Mouse (Mus musculus): Measurements from ENCODE around the gene Rps3a1. TPM values are rescaled to one million over a fixed set of nuclear protein-coding genes. Genes with fewer than 3 reads are reported as not detected.

The Rps3a1 gene
- 100 to 1,000 TPM; 339 to 380 TPM for total RNA-seq (2021)

DNA sequence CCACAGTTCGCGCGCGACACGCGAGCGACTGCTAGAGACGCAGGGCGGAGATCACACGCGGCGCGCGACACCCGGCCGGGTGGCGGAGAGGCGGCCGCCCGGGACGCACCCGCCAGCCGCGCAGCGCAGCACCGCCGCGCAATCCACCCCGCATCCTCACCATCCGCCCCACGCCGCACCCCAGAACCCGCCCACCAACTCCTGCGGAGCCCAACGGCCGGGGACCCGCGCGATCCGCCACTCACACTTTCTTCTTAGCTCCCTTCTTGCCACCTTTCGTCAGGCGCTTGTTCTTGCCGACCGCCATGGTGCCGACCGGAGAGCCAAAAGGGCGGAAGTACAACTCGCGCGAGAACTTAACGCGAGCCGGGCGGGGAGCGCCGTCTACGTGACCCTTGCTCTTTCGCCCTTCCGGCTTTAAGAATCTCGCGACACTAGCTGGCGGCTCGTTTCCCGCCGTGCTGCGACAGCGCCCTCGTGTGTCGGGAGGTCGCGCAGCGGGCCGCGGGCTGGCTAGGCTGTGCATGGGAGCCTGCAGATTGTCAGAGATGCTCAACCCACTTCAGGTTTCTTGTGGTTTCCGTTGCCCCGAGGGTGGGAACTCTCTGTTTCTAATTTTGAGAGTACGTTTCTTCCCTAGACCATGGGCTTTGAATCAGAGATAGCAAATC is at the start of gene Rps3a1:
TSS of gene Rps3a1 (minus strand) at position 440 of the 671 bp plus-strand sequence.
- DNase-seq (ENCODE audit: low spot score in 2 of 2), result peak; percentile 99
- intact Hi-C loops (cut with DNase I), result loop anchor here (2.0 to 10.0 kb wide), 2 partner anchors 82 to 568 kb away; partner anchors contain the start of genes Gatb and Lrba

DNA sequence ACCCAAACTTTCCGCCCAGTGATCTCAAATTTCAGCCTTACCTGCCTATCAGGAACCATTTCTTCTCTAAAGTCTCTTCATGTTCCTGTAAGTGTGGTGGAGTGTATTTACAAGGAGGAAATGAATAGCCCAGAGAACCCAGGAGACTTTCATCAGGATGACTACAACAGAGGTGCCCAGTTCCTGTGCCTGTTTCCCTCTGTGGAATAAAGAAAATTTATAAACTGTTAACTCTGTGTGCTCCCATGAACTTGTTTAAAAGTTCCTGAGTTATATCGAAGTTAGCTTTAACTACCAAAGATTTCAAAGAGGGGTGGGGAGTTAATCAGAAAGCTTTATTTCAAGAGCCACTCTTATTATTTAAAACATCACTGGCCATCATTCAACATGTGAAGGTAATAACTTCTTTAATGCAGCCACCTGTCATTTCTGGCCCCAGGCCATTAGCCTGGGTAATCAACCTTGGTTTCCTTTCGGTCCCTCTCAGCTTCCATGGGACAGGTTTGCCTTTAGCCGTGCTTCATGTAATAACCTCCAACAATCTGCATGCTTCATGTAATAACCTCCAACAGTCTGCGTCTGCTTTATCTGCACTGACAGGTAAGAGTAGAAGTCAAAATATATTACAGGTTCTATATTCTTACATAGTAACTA is 45.4 kb upstream of the Rps3a1 start:
- intact Hi-C loops (cut with DNase I), result no loop called here

DNA sequence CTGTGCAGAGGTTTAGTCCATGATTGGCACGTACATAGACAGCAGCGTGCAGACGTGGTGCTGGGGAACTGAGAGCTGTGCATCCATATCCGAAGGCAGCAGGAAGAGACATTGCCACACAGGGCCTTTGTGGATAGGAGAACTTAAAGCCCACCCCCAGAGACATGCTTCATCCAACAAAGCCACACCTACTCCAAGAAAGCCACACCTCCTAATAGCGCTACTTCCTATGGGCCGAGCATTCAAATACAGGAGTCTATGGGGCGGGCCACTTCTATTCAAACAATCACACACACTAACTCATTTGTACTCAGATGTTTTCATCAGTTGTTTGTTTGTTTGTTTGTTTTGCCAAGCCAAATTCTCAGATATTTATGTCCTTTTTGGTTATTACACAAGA is 42.0 kb upstream of the Rps3a1 start:
- DNase-seq (ENCODE audit: low spot score in 2 of 2), result no peak
- intact Hi-C loops (cut with DNase I), result no loop called here

More for the DNA sequence above, 45.4 kb upstream of the Rps3a1 start:
- DNase-seq (ENCODE audit: low spot score in 2 of 2), result no peak

DNA sequence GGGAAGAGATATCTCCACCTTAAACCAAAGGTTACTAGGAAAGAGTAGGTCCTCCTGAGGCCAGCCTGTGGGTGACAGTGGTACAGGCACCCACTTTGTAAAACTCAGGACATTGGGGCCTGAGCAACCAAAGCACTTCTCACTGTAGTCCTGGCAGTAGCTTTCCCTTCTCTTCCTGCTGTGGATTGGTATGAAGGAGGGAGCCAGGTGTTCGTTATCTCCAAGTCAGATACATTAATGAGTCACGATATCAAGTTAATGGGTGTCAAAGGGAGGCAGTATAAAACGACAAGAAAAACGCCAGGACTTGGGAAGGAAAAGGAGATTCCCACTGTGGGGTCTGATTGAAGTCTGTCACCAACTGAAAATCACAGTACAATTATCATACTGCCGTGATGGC is 38.6 kb upstream of the Rps3a1 start:
- intact Hi-C loops (cut with DNase I), result no loop called here

DNA sequence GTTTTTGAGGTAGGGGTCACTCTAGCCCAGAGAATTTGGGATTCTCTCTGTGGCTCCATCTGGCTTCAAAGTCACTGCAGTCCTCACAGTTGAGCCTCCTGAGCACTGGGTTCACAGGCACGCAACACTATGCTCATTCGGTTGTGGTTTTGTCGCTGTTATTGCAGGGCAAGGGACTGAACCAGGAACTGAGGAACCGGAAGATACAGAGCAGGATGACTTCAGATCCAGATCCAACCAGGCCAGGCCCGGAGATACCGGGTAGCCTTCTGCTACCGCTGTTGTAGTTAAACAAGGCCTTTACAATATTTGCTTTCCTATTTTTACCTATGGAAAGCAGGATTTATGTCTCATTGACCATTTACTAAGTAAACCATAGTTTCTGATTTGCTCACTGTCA is 37.2 kb upstream of the Rps3a1 start:
- intact Hi-C loops (cut with DNase I), result no loop called here
- DNase-seq (ENCODE audit: low spot score in 2 of 2), result no peak

More for the DNA sequence above, 38.6 kb upstream of the Rps3a1 start:
- no peak for DNase-seq (ENCODE audit: low spot score in 2 of 2)

DNA sequence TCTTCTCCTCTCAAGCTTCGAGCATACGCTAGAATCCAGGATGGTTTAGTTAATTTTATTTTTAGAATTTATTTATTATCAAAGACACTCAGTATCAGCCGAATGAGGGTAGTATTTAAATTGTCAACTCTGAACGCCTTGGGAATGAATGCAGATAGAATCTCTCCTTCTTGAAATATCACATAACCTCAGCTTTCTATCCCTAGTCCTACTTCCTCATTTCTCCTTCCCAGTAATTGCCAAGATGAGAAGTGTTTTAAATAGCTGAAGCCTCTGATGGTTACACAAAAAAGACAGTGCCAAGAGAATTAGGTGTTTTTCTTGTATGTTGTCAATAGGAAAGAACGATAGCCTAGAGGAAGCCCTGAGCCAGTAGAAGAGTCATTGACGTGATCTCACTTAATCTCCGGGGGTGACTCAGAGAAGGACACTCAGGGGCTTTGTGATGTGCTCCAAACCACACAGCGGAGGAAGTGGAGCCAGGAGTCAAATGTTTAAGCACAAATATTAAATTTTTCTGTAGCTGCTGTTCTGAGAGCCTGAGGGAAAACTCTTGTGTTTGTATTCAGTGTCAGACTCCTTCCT is 26.4 kb upstream of the Rps3a1 start:
- intact Hi-C loops (cut with DNase I), result no loop called here
- DNase-seq (ENCODE audit: low spot score in 2 of 2), result no peak

DNA sequence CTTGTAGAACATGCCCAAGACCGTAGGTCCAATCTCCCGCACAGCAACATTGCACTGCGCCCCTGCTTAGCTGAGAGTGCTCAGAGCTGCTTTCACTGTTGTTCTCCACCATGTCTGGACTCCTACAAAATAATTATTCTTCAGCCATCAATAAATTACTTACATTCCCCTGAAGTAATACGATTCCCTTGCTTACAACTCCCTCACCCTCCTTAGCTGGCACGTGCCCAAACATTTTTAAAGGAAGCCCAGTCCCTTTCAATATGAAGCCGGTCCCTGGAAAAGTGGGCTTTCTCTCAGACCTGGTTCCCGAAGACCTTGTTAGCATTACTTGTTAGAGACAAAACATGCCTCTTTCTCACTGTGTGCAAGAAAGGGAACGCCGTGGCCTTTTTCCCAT is 7.0 kb upstream of the Rps3a1 start:
- intact Hi-C loops (cut with DNase I), result loop anchor here (10.0 kb wide), 1 partner anchor 575 kb away; the partner anchor contains the start of gene Gatb
- DNase-seq (ENCODE audit: low spot score in 2 of 2), result no peak

DNA sequence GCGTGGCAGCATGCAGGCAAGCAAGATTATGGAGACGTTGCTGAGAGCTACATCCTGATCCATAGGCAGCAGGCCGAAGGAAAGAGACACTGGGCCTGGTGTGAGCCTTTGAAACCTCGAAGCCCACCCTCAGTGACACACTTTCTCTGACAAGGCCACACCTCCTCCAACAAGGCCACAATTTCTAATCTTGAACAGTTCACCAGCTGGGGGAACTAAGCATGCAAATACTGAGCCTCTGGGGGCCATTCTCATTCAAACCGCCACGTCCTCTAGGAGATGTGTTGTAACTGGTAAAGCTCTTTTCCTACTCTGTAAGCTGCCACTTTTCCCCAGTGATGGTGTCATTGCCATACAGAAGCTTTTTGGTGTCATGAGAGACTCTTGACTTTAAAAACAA is 6.6 kb upstream of the Rps3a1 start:
- intact Hi-C loops (cut with DNase I), result loop anchor here (10.0 kb wide), 1 partner anchor 574 kb away; the partner anchor contains the start of gene Gatb
- no peak for DNase-seq (ENCODE audit: low spot score in 2 of 2)

DNA sequence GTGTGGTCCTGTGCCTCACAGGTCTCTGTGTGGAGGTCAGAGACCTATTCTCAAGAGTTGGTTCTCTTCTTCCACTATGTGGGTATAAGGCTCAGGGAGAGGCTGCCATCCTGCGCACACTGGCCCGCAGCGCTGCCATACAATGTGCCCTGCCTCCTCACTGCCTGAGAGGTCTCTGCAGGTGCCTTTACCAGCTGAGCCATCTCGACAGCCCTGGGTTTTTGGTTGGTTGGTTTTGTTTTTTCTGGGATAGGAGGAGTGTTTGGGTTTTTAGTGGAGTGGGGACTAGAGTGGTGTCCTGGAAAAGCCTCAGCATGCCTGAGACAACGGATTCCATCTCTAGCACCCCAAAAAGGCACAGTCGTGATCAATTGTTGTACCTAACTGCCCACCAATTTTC is 841 bp upstream of the Rps3a1 start:
- DNase-seq (ENCODE audit: low spot score in 2 of 2), result no peak
- intact Hi-C loops (cut with DNase I), result loop anchor here (2.0 to 10.0 kb wide), 2 partner anchors 81 to 569 kb away; partner anchors contain the start of genes Gatb and Lrba

DNA sequence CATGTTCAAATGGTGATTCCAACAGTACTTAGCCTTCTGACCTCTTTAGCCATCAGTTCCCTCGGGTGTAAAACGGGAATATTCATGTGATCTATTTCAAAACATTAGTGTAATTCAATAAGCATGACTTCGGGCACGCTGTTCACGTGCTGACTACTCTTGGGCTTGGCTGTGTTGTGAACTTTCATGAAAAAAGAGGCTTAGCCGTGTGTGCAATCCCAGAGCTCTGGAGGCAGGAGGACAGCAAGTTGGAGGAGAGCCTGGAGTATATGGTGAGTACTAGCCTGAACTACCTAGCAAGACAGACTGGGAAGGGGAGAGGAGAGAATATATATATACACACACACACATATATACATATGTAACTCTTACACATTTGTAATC is 424 bp upstream of the Rps3a1 start:
- intact Hi-C loops (cut with DNase I), result loop anchor here (2.0 to 10.0 kb wide), 2 partner anchors 82 to 568 kb away; partner anchors contain the start of genes Gatb and Lrba
- DNase-seq (ENCODE audit: low spot score in 2 of 2), result no peak

DNA sequence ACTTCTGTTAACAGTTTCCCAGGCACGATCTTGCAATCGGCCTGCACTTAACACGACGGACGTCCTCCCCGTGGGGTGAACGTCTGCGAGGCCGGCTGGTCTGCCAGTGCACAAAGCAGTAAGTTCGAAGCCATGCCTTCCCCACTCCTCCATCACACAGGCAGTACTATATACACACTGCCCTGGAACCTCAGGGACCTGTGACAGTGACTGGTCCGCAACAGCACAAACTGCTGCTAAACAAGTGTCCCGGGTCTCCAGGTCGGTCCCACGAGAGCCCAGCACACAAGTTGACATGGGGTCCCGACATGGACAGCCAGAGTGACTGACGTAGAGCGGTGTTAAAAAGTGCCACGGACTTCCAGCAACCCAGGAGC is 628 bp downstream of the Rps3a1 start:
- intact Hi-C loops (cut with DNase I), result loop anchor here (2.0 to 10.0 kb wide), 2 partner anchors 83 to 567 kb away; partner anchors contain the start of genes Gatb and Lrba
- peak in 1 of 2 experiments; percentile 18 for DNase-seq (ENCODE audit: low spot score in 2 of 2)

DNA sequence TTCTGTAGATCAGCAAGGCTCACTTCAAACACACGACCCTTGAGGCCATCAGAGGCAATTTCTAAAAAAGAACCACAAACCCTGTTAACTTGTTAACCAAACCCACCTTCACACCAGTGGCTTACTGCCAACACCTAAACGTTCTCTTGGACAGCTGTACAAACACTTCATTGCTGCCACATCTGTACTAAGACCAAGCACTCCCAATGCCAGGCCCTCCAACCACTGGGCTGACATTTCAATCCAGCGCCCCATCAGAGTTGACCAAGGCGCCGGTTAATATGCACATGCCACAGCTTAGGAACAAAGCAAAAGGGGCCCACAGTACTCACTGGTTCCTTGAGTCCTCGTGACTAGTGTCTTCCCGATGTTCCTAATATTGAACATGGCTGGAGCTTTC is 1.1 kb downstream of the Rps3a1 start:
- intact Hi-C loops (cut with DNase I), result loop anchor here (10.0 kb wide), 1 partner anchor 567 kb away; the partner anchor contains the start of gene Gatb

DNA sequence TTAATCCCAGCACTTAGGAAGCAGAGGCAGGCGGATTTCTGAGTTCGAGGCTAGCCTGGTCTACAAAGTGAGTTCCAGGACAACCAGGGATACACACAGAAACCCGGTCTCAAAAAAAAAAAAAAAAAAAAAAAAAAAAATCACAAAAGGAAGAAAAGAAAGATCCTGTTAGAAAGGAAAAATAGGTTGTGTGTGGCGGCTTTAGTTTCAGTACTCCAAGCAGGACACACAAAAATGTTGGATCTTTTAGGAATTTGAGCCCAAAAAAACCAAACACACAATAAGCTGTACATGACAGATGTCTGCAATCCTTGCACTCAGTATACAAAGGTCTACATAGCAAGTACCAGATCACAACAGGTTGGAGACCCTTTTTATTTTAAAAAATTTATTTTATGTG is 2.8 kb downstream of the Rps3a1 start:
- intact Hi-C loops (cut with DNase I), result loop anchor here (10.0 kb wide), 1 partner anchor 565 kb away; the partner anchor contains the start of gene Gatb

More for the DNA sequence above, 1.1 kb downstream of the Rps3a1 start:
- no peak for DNase-seq (ENCODE audit: low spot score in 2 of 2)

DNA sequence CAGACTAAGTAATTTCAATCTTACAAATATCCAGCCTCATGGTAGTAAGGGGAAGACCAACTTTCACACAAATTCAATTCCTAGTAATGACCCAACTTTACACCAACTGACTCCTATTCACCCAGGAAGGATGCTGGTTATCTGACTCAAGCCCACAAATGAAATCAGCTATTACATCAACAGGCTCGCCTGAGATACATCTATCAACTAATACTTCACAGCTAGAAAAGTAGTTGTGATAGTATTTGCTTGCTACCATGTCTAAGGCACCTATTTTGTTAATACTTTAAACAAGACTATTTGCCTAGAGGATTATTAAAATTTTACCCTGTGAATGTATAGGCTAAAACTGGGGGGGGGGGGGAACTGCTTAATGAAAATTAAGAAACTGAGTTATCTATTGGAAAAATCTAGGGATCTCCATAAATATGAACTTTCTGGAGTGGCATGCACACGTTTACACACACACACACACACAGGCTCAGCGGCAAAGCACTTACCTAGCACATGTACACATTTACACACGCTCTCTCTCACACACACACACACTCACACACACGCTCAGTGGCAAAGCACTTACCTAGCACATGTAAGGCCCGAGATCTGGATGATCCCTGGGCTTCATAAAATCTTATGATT is 5.4 kb downstream of the Rps3a1 start:
- intact Hi-C loops (cut with DNase I), result no loop called here
- DNase-seq (ENCODE audit: low spot score in 2 of 2), result no peak

More for the DNA sequence above, 2.8 kb downstream of the Rps3a1 start:
- no peak for DNase-seq (ENCODE audit: low spot score in 2 of 2)

DNA sequence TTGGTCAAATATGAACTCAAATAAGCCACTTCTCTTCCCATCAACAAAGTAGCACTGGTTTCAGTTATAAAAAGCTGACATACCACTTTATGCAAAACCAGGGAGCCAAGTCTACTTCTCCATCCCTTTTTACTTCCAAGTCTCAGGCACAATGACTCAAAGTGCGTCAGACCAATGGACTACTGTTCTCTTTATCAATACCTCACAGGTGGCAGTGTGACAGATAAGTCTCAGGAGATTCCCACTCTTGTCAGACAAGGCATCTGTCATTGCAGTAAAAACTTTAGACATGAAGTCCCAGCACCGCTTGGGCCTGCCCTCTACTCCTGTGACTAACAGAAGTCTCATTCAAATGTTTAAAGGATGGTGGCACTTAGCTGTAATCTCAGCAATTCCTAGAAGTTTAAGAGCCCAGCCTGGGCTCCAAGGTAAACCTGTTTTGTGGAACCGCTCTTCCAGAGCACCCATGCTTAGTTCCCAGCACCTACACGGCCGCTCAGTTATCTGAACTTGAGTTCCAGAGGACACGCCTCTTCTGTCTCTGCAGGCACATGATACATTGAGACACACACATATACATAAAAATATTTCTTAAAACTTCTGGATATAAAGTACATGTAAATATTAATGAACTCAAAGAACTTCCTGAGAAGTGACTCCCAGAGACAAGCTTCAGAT is 6.5 kb downstream of the Rps3a1 start:
- DNase-seq (ENCODE audit: low spot score in 2 of 2), result no peak
- intact Hi-C loops (cut with DNase I), result no loop called here

DNA sequence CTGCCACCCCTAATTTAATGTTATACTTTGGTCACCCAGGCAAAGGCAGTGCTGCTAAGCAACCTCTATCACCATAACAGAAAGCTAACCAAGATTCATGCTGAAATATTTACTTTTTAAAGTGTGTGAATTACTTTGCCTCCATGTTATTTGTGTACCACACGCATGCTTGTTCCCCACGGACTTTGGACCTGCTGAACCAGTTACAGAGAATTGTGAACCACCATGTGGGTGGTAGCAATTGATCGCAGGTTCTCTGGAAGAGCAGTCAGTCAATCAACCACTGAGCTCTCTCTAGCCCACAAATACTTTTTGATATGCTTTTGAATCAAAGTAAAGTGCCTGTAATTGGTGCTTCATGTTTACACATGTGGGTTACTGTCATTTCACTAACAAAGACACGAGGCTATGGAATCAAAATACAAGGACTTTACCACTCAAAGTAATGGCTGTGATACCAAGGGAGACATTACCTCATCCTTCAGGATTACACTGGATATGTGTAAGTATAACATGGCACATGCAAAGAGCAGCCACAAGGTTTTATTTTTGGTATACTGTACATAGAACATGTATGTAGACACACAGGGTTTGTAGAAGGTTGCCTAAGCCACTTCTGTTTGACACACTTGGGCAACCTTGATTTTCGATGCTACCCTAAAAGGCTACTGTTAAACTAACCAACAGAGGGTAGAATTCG is 7.4 kb downstream of the Rps3a1 start:
- intact Hi-C loops (cut with DNase I), result loop anchor here (5.0 kb wide), 1 partner anchor 1203 kb away; no protein-coding TSS in a partner anchor
- DNase-seq (ENCODE audit: low spot score in 2 of 2), result no peak

DNA sequence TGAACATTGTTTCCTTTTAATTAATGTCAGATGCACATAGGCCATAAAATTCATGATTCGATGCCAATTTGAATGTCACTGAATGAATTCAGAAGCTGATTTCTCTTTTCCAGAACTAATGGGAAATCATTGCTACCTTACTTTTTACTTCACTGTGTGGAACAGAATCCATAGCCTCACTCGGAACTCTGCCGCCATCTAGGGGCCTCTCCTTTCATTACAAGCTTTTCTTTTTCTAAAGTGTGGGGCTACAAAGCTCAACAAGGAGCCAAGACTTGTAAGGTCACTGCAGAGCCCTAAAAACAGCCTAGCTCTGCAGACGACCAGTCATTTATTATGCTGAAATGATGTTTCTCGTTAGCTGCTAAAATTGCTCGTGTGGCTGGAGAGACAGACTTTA is 12.7 kb downstream of the Rps3a1 start:
- DNase-seq (ENCODE audit: low spot score in 2 of 2), result peak; percentile 51 to 68
- intact Hi-C loops (cut with DNase I), result loop anchor here (5.0 to 10.0 kb wide), 3 partner anchors 205 to 1197 kb away; no protein-coding TSS in a partner anchor

DNA sequence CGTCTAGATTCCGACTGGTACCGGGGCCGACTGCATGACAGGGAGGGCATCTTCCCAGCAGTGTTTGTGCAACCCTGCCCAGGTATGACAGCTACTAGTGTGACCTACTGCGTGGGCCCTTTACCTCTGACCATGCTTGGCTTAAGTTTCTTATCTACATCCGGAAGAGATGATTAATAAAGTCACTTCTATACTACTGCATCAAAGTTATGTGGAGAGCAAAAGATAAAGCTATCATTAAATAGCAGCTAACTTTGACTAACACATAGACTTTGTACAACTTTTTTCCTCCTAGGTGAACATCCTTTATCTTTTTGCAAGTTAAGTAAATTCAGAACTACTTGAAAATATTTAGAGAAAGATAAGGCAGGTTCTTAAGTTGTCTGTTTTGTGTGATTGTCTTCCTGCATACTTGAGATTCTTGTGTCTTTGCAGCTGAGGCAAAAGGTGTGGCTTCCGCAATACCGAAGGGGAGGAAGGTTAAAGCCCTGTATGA is 19.2 kb downstream of the Rps3a1 start:
- no peak for DNase-seq (ENCODE audit: low spot score in 2 of 2)
- intact Hi-C loops (cut with DNase I), result loop anchor here (10.0 kb wide), 1 partner anchor 198 kb away; no protein-coding TSS in a partner anchor
